ENCODE assay signal across 21 mouse cellular contexts in genomic region chr10:78219528-78219927, GRCm38 (mm10). TPM values are rescaled to one million over a fixed set of nuclear protein-coding genes. Genes with fewer than 3 reads are reported as not detected.
DNase-seq lines count a peak whose midpoint lies in the region; ATAC-seq lines count a peak whose summit lies in the region.
"Had no signal": no experiment of that assay in that cellular context is flagged by ENCODE, and none has a peak within 500 bp of the region (broad histone marks: within the 10 kb centered on the region; RNA-seq: fewer than 3 reads in every experiment).

No protein-coding gene starts in this region.

- peak overlapping the region; percentile 36; the same call in 1 of the 2 replicates for H3K27ac ChIP-seq in liver, embryonic 15.5 days (replicated peaks)
- H3K27ac ChIP-seq: embryonic facial prominence, embryonic 15.5 days; forebrain, embryonic 10.5 days; gastrocnemius, adult 2 months; heart, embryonic 13.5 days; hindbrain, embryonic 12.5 days had no signal

- DNase-seq in left cerebral cortex, postnatal 25 days (ENCODE audit: low spot score in 2 of 2): peak; percentile 34 to 65
- no peak for DNase-seq in left cerebral cortex, postnatal 4 days
- DNase-seq in right cerebral cortex, adult 18-20 months: peak; percentile 34
- DNase-seq in right cerebral cortex, postnatal 10 days (ENCODE audit: low spot score in 2 of 2): no peak
- peak; percentile 57 to 70 for DNase-seq in layer of hippocampus, adult 8-10 months (ENCODE audit: low spot score in 2 of 2)
- DNase-seq in adrenal gland, postnatal 4 days (ENCODE audit: low spot score in 2 of 2): no peak
- DNase-seq in cerebellum, postnatal 4 days (ENCODE audit: low spot score in 2 of 2): no peak
- DNase-seq: adrenal gland, postnatal 14 days; cerebellum, adult 2 months; cerebellum, postnatal 10 days; embryo, embryonic 11 days; gastrocnemius, adult 2 months; gastrocnemius, postnatal 25 days; heart, postnatal 4 days had no signal

- ATAC-seq in liver, embryonic 15.5 days (ENCODE audit: insufficient read depth): no peak
- ATAC-seq: forebrain, embryonic 14.5 days had no signal

- no peaks in the 10 kb centered on the region for H3K27me3 ChIP-seq in liver, embryonic 15.5 days
- H3K27me3 ChIP-seq: embryonic facial prominence, embryonic 15.5 days; heart, embryonic 13.5 days; hindbrain, embryonic 12.5 days had no signal

- no peaks in the 10 kb centered on the region for H3K9me3 ChIP-seq in liver, embryonic 15.5 days (replicated peaks)
- H3K9me3 ChIP-seq: embryonic facial prominence, embryonic 15.5 days; forebrain, embryonic 10.5 days; heart, embryonic 13.5 days; hindbrain, embryonic 12.5 days had no signal

- peaks cover 91% of the 10 kb centered on the region for H3K36me3 ChIP-seq in liver, embryonic 15.5 days (replicated peaks)

- H3K9ac ChIP-seq in liver, embryonic 15.5 days: no peak overlapping the region
- H3K9ac ChIP-seq: embryonic facial prominence, embryonic 15.5 days; heart, embryonic 13.5 days had no signal

- H3K4me1 ChIP-seq in liver, embryonic 15.5 days (replicated peaks): peaks cover 69% of the 10 kb centered on the region
- H3K4me1 ChIP-seq: embryonic facial prominence, embryonic 15.5 days; forebrain, embryonic 10.5 days; hindbrain, embryonic 12.5 days had no signal

- WGBS in liver, embryonic 15.5 days (ENCODE audit: insufficient replicate concordance): 86% methylated on average over 1 of the region's 1 CpGs

- no peak overlapping the region for H3K4me2 ChIP-seq in liver, embryonic 15.5 days
- H3K4me2 ChIP-seq: embryonic facial prominence, embryonic 15.5 days; heart, embryonic 13.5 days; hindbrain, embryonic 12.5 days had no signal

- intact Hi-C loops in left cerebral cortex, postnatal 25 days (cut with DNase I): no loop called here
- intact Hi-C loops in left cerebral cortex, postnatal 4 days (cut with DNase I): no loop called here

- H3K4me3 ChIP-seq in liver, embryonic 15.5 days (replicated peaks): no peak overlapping the region
- H3K4me3 ChIP-seq: embryonic facial prominence, embryonic 15.5 days; erythroblast, embryonic 14.5 days; forebrain, embryonic 10.5 days; gastrocnemius, adult 2 months; heart, embryonic 13.5 days; hindbrain, embryonic 12.5 days had no signal

RNA-seq across cellular contexts. Expression of gene Trappc10, which starts 24.9 kb away (rescaled TPM):
- total RNA-seq in left cerebral cortex, postnatal 25 days (2021): 10 to 100 TPM; 81.1 to 87.2 TPM
- 10 to 100 TPM; 85.8 to 86.5 TPM for total RNA-seq in left cerebral cortex, postnatal 4 days (2021)
- total RNA-seq in layer of hippocampus, adult 8-10 months (2022): 10 to 100 TPM; 74.1 to 95.5 (median 86.6) TPM
- 15.7 and 15.9 TPM in 2 replicates for polyA plus RNA-seq in liver, embryonic 15.5 days (2015; fragmentation: Nextera tagmentation; extraction: Ambion mirVana)
- 10 to 100 TPM; 48.8 to 50.2 TPM for total RNA-seq in adrenal gland, postnatal 4 days (2021)

RNA-seq across cellular contexts. Expression of gene Pwp2, which starts 34.6 kb away (rescaled TPM):
- 10 to 100 TPM; 16.7 to 18.2 TPM for total RNA-seq in left cerebral cortex, postnatal 25 days (2021)
- 10 to 100 TPM; 22.6 to 23.7 TPM for total RNA-seq in left cerebral cortex, postnatal 4 days (2021)
- 10 to 100 TPM; 19.6 to 22.1 (median 20.3) TPM for total RNA-seq in layer of hippocampus, adult 8-10 months (2022)
- 10.5 and 11.4 TPM in 2 replicates for polyA plus RNA-seq in liver, embryonic 15.5 days (2015; fragmentation: Nextera tagmentation; extraction: Ambion mirVana)
- total RNA-seq in adrenal gland, postnatal 4 days (2021): 10 to 100 TPM; 17.8 to 18.5 TPM

RNA-seq across cellular contexts. Expression of gene D10Jhu81e, which starts 49.9 kb away (rescaled TPM):
- total RNA-seq in left cerebral cortex, postnatal 25 days (2021): 100 to 1,000 TPM; 106 to 109 TPM
- total RNA-seq in left cerebral cortex, postnatal 4 days (2021): 10 to 100 TPM; 52.6 to 59.3 TPM
- total RNA-seq in layer of hippocampus, adult 8-10 months (2022): 100 to 1,000 TPM; 120 to 134 (median 127) TPM
- 18.4 and 19.3 TPM in 2 replicates for polyA plus RNA-seq in liver, embryonic 15.5 days (2015; fragmentation: Nextera tagmentation; extraction: Ambion mirVana)
- total RNA-seq in adrenal gland, postnatal 4 days (2021): 100 to 1,000 TPM; 150 to 164 TPM

Comparison
In these comparisons a context has a peak if more than half of its experiments do, and no peak if none do; other contexts are left out.
1. DNase-seq: peak in left cerebral cortex, postnatal 25 days (2 of 2), right cerebral cortex, adult 18-20 months (single experiment) and layer of hippocampus, adult 8-10 months (2 of 2); none in left cerebral cortex, postnatal 4 days (single experiment), right cerebral cortex, postnatal 10 days (0 of 2), adrenal gland, postnatal 4 days (0 of 2) and cerebellum, postnatal 4 days (0 of 2).